Comparison of ENCODE assay signal across 16 mouse cellular contexts in genomic region chr6:126685135-126685534, GRCm38 (mm10). TPM values are rescaled to one million over a fixed set of nuclear protein-coding genes. Genes with fewer than 3 reads are reported as not detected.
"Had no signal": no experiment of that assay in that cellular context is flagged by ENCODE, and none has a peak within 500 bp of the region (broad histone marks: within the 10 kb centered on the region; RNA-seq: fewer than 3 reads in every experiment).

No protein-coding gene starts in this region.

- H3K4me1 ChIP-seq: limb, embryonic 12.5 days; liver, embryonic 13.5 days; lung, embryonic 15.5 days; midbrain, embryonic 13.5 days; neural tube, embryonic 12.5 days had no signal

- DNase-seq: kidney, adult 2 months; kidney, postnatal 14 days; liver; liver, embryonic 13.5 days; liver, postnatal 0 days; lung, postnatal 14 days; thymus, postnatal 36 days had no signal

- H3K9ac ChIP-seq: kidney, embryonic 15.5 days; limb, embryonic 12.5 days; liver, embryonic 13.5 days; liver, postnatal 0 days; lung, embryonic 15.5 days; midbrain, embryonic 13.5 days; neural tube, embryonic 12.5 days had no signal

- H3K27ac ChIP-seq: kidney, embryonic 15.5 days; limb, embryonic 12.5 days; liver, embryonic 13.5 days; lung, embryonic 15.5 days; macrophage; midbrain, embryonic 13.5 days; neural tube, embryonic 12.5 days had no signal

- H3K4me2 ChIP-seq: kidney, embryonic 15.5 days; limb, embryonic 12.5 days; liver, embryonic 13.5 days; lung, embryonic 15.5 days; midbrain, embryonic 13.5 days; neural tube, embryonic 12.5 days had no signal

- H3K36me3 ChIP-seq: kidney, embryonic 15.5 days; limb, embryonic 12.5 days; liver, embryonic 13.5 days; lung, embryonic 15.5 days; midbrain, embryonic 13.5 days; neural tube, embryonic 12.5 days had no signal

- H3K27me3 ChIP-seq: kidney, embryonic 15.5 days; limb, embryonic 12.5 days; liver, embryonic 13.5 days; lung, embryonic 15.5 days; midbrain, embryonic 13.5 days; neural tube, embryonic 12.5 days had no signal

- H3K9me3 ChIP-seq: kidney, embryonic 15.5 days; limb, embryonic 12.5 days; liver, embryonic 13.5 days; lung, embryonic 15.5 days; midbrain, embryonic 13.5 days; neural tube, embryonic 12.5 days had no signal

- ATAC-seq: intestine, embryonic 16.5 days; liver, postnatal 0 days; midbrain, embryonic 13.5 days had no signal

- H3K4me3 ChIP-seq: kidney, embryonic 15.5 days; limb, embryonic 12.5 days; liver, embryonic 13.5 days; lung, embryonic 15.5 days; midbrain, embryonic 13.5 days; neural tube, embryonic 12.5 days had no signal

RNA-seq across cellular contexts. Expression of gene Kcna1, which starts 39.0 kb away (rescaled TPM):
- total RNA-seq: megakaryocyte-erythroid progenitor cell, adult 5-6 weeks; neutrophil, adult 5-6 weeks had no signal
- polyA plus RNA-seq: liver, postnatal 0 days; macrophage had no signal

RNA-seq across cellular contexts. Expression of gene Kcna6, which starts 55.3 kb away (rescaled TPM):
- total RNA-seq: megakaryocyte-erythroid progenitor cell, adult 5-6 weeks; neutrophil, adult 5-6 weeks had no signal
- polyA plus RNA-seq: macrophage had no signal
